Mouse (Mus musculus): ENCODE data around the gene Pi4k2b. TPM values are rescaled to one million over a fixed set of nuclear protein-coding genes. Genes with fewer than 3 reads are reported as not detected.

The Pi4k2b gene
- polyA plus RNA-seq, 1 experiment from 2014 or later = 20.8 TPM

DNA sequence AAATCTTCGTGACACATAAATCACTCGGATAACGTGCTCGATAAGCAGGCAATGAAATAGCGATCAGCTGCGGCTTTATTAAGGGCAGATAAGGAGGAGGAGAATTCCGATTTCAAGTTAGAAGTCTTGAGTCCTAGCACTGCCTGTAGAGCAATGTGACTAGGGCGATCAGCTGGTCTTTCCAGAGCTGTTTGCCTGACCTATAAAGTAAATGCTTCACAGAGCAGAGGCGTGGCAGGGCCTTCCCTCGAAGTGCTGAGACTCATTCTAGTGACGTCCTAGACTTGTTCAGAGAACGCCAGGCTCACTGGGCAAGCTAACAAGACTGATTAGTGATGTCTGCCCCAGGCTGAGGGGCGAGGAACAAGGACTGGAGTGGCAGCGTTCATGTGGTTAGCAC is 69.7 kb downstream of the Pi4k2b start:
- H3K9ac ChIP-seq (ENCODE audit: low read depth, low read length) = no peak overlapping the region
- no peaks in the 10 kb centered on the region for H3K9me3 ChIP-seq (ENCODE audit: control insufficient read depth, low read length)
- H3K4me1 ChIP-seq (replicated peaks; ENCODE audit: control insufficient read depth, insufficient read depth, low read length) = no peaks in the 10 kb centered on the region
- ATAC-seq (replicated peaks; ENCODE audit: low FRiP score) (no peak), DNase-seq (ENCODE audit: low spot score) (no peak)
- no peak overlapping the region for H3K4me3 ChIP-seq (ENCODE audit: low read depth, low read length)
- no peaks in the 10 kb centered on the region for H3K27me3 ChIP-seq (replicated peaks; ENCODE audit: control insufficient read depth, insufficient read depth, low read length)
- WGBS = 89% methylated on average over 14 of the region's 14 CpGs
- no peak overlapping the region for H3K4me2 ChIP-seq
- no peak overlapping the region for H3K27ac ChIP-seq (ENCODE audit: low read depth, low read length)
- H3K36me3 ChIP-seq (ENCODE audit: control insufficient read depth, insufficient read depth, low read length) = peaks cover 4% of the 10 kb centered on the region

DNA sequence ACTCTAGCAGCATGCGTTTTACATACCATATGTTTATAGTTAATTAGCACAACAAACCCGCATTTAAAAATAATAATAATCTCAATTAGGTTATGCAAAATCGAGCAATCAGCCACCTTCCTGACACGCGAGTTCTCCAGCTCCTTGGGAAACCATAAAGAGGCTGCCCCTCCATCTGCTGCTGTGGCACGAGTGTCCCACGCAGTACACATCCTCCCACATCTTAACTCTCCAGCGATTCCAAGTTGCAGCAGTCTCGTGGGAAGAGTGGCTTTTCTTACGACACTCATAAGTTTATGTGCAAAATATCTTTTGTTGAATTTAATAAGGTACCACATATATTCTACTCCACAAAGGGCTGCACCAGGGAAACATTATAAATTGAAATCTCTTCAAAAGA is 71.1 kb downstream of the Pi4k2b start:
- Histone ChIP-seq H3K27ac (ENCODE audit: low read depth, low read length) (no peak overlapping the region), H3K9me3 (ENCODE audit: control insufficient read depth, low read length) (no peaks in the 10 kb centered on the region), H3K9ac (ENCODE audit: low read depth, low read length) (no peak overlapping the region), H3K36me3 (ENCODE audit: control insufficient read depth, insufficient read depth, low read length) (peaks cover 4% of the 10 kb centered on the region), H3K4me1 (replicated peaks; ENCODE audit: control insufficient read depth, insufficient read depth, low read length) (no peaks in the 10 kb centered on the region), H3K4me2 (no peak overlapping the region), H3K27me3 (replicated peaks; ENCODE audit: control insufficient read depth, insufficient read depth, low read length) (no peaks in the 10 kb centered on the region), H3K4me3 (ENCODE audit: low read depth, low read length) (no peak overlapping the region)
- ATAC-seq (replicated peaks; ENCODE audit: low FRiP score) (no peak), DNase-seq (ENCODE audit: low spot score) (no peak)
- 93% methylated on average over 10 of the region's 10 CpGs for WGBS

DNA sequence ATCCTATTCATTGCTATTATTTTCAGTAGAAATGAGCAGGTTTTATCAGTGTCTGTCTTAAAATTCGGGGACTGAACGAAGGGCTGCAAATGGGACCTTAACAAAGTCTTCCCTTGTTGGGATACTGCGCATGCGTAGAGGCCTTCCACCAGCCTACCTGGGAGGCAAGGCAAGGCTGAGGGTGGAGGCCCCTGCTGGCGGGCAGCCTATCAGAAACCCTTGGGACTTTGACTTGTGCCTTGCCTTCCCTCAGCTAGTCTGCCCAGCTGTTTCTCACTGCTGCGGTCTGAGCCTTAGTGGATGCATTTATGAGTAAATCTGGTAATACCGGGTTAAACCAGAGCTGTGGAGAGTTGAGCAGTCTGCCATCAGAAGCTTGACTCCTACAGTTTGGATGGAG is 71.9 kb downstream of the Pi4k2b start:
- Histone ChIP-seq H3K4me2 (no peak overlapping the region), H3K4me1 (replicated peaks; ENCODE audit: control insufficient read depth, insufficient read depth, low read length) (no peaks in the 10 kb centered on the region), H3K9ac (ENCODE audit: low read depth, low read length) (no peak overlapping the region), H3K27me3 (replicated peaks; ENCODE audit: control insufficient read depth, insufficient read depth, low read length) (no peaks in the 10 kb centered on the region), H3K4me3 (ENCODE audit: low read depth, low read length) (no peak overlapping the region), H3K27ac (ENCODE audit: low read depth, low read length) (no peak overlapping the region), H3K9me3 (ENCODE audit: control insufficient read depth, low read length) (no peaks in the 10 kb centered on the region), H3K36me3 (ENCODE audit: control insufficient read depth, insufficient read depth, low read length) (peaks cover 4% of the 10 kb centered on the region)
- WGBS = 96% methylated on average over 7 of the region's 7 CpGs
- DNase-seq (ENCODE audit: low spot score) = no peak
- no peak for ATAC-seq (replicated peaks; ENCODE audit: low FRiP score)

DNA sequence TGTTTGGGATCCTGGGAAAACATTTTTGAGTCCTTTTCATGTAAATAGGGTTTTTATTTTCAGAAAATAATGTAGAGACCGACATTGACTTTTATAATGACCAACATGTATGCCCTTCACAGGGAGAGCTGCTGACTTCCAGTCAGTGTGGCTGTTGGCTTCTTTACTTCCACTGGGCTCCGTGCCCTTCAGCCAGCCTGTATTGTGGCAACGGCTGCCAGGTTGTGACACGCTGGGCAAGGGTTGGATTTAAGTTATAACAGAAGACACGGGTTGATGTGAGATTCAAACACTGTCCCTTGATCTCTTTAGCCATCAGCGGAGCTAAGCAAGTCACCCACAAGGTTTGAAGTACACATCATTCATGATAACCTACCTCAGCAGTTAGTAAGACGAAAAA is 77.3 kb downstream of the Pi4k2b start:
- no peak overlapping the region for H3K4me2 ChIP-seq
- no peak overlapping the region for H3K9ac ChIP-seq (ENCODE audit: low read depth, low read length)
- no peaks in the 10 kb centered on the region for H3K9me3 ChIP-seq (ENCODE audit: control insufficient read depth, low read length)
- no peaks in the 10 kb centered on the region for H3K4me1 ChIP-seq (replicated peaks; ENCODE audit: control insufficient read depth, insufficient read depth, low read length)
- H3K27ac ChIP-seq (ENCODE audit: low read depth, low read length) = no peak overlapping the region
- no peaks in the 10 kb centered on the region for H3K27me3 ChIP-seq (replicated peaks; ENCODE audit: control insufficient read depth, insufficient read depth, low read length)
- DNase-seq (ENCODE audit: low spot score) (no peak), ATAC-seq (replicated peaks; ENCODE audit: low FRiP score) (no peak)
- no peak overlapping the region for H3K4me3 ChIP-seq (ENCODE audit: low read depth, low read length)
- peaks cover 4% of the 10 kb centered on the region for H3K36me3 ChIP-seq (ENCODE audit: control insufficient read depth, insufficient read depth, low read length)
- 91% methylated on average over 7 of the region's 7 CpGs for WGBS

Other genes starting within 250 kb of the Pi4k2b start
- gene Lgi2, start 175.1 kb upstream of the Pi4k2b start, polyA plus RNA-seq (2014; fragmentation: Nextera tagmentation; extraction: Ambion mirVana) = 0.84 and 1.0 TPM in 2 replicates
- 12.7 and 15.0 TPM in 2 replicates for gene Sepsecs, start 71.9 kb upstream of the Pi4k2b start, polyA plus RNA-seq (2014; fragmentation: Nextera tagmentation; extraction: Ambion mirVana)
- gene Zcchc4, start 33.8 kb downstream of the Pi4k2b start, polyA plus RNA-seq (2014; fragmentation: Nextera tagmentation; extraction: Ambion mirVana) = 17.1 and 17.5 TPM in 2 replicates
- gene Anapc4, start 92.4 kb downstream of the Pi4k2b start, polyA plus RNA-seq (2014; fragmentation: Nextera tagmentation; extraction: Ambion mirVana) = 63.4 and 72.4 TPM in 2 replicates